Mouse (Mus musculus) limb, embryonic 13.5 days (tissue): ENCODE measurements around the gene 4932414N04Rik. TPM values are rescaled to one million over a fixed set of nuclear protein-coding genes. Genes with fewer than 3 reads are reported as not detected.

Experiments used
- ATAC-seq: fragments of 200-750 bp; cut with Nextera tagmentation; 2 replicates; pipeline ENCODE4 v1.8.0; 2017; ENCODE audit warnings: low read depth, moderate number of reproducible peaks, moderate TSS enrichment; ENCODE audit not compliant: low FRiP score
- H3K27ac ChIP-seq: fragments of 300-500 bp; sonication (generic); 2 replicates; pipeline ENCODE4 v1.5.1; 2015; ENCODE audit warnings: inconsistent platforms, mild to moderate bottlenecking, moderate library complexity
- H3K27me3 ChIP-seq: fragments of 300-500 bp; sonication (generic); 2 replicates; pipeline ENCODE4 v1.6.1; 2015; ENCODE audit warnings: mild to moderate bottlenecking, inconsistent platforms
- H3K36me3 ChIP-seq: fragments of 300-500 bp; sonication (generic); 2 replicates; pipeline ENCODE4 v1.6.1; 2015; ENCODE audit warnings: inconsistent platforms, mild to moderate bottlenecking, moderate library complexity
- H3K4me1 ChIP-seq: fragments of 300-500 bp; sonication (generic); 2 replicates; pipeline ENCODE4 v1.6.1; 2015; ENCODE audit warnings: inconsistent platforms
- H3K4me2 ChIP-seq: fragments of 300-500 bp; sonication (generic); replicated peaks from 2 replicates; pipeline ENCODE4 v1.6.1; 2015; ENCODE audit warnings: inconsistent platforms, mild to moderate bottlenecking, moderate library complexity
- H3K4me3 ChIP-seq: fragments of 300-500 bp; sonication (generic); 2 replicates; pipeline ENCODE4 v1.5.1; 2015; ENCODE audit warnings: moderate library complexity, mild to moderate bottlenecking, inconsistent platforms
- H3K9ac ChIP-seq: fragments of 300-500 bp; sonication (generic); 2 replicates; pipeline ENCODE4 v1.6.1; 2015; ENCODE audit warnings: mild to moderate bottlenecking, inconsistent platforms
- H3K9me3 ChIP-seq: fragments of 300-500 bp; sonication (generic); 2 replicates; pipeline ENCODE4 v1.6.1; 2016; ENCODE audit warnings: inconsistent platforms
- WGBS: fragments of 180-500 bp; shearing (Covaris S2); methylation state at CpG from one replicate; pipeline ENCODE4 v1.1.7; 2015; 5-methylcytosine and 5-hydroxymethylcytosine counted together
- polyA plus RNA-seq: library from polyadenylated mRNA; unstranded; fragments of >200 nt; fragmentation: Nextera tagmentation; extraction: Ambion mirVana; gene quantifications from 2 replicates; pipeline ENCODE4 v1.2.1, GENCODE M21; 2015

Gene 4932414N04Rik
- polyA plus RNA-seq, 1 experiment from 2014 or later: not detected

- ATAC-seq: no peak
- no peak overlapping the region for H3K4me3 ChIP-seq
- WGBS: 74% methylated on average over 3 of the region's 3 CpGs
- H3K27me3 ChIP-seq: no peaks in the 10 kb centered on the region
- H3K9ac ChIP-seq: no peak overlapping the region
- no peak overlapping the region for H3K4me2 ChIP-seq
- H3K36me3 ChIP-seq: no peaks in the 10 kb centered on the region
- no peaks in the 10 kb centered on the region for H3K9me3 ChIP-seq
- H3K27ac ChIP-seq: no peak overlapping the region
- H3K4me1 ChIP-seq: 0 out of 2 replicates have a peak, but pooled peaks cover 4% of the 10 kb centered on the region
Measured at GRCm38 (mm10) chr2:68787161-68787675, 130.9 kb downstream of the 4932414N04Rik start.

- WGBS: 87% methylated on average over 5 of the region's 5 CpGs
- no peak overlapping the region for H3K27ac ChIP-seq
- H3K36me3 ChIP-seq: no peaks in the 10 kb centered on the region
- H3K4me2 ChIP-seq: no peak overlapping the region
- H3K9ac ChIP-seq: no peak overlapping the region
- no peak for ATAC-seq
- H3K4me3 ChIP-seq: no peak overlapping the region
- peaks cover 6% of the 10 kb centered on the region; the same call in 1 of the 2 replicates for H3K4me1 ChIP-seq
- no peaks in the 10 kb centered on the region for H3K27me3 ChIP-seq
- no peaks in the 10 kb centered on the region for H3K9me3 ChIP-seq
Measured at GRCm38 (mm10) chr2:68792296-68792695, 136.0 kb downstream of the 4932414N04Rik start.

GRCm38 (mm10) chr2:68793472-68793871, 137.2 kb downstream of the 4932414N04Rik start:
- WGBS: 68% methylated on average over 1 of the region's 1 CpGs
- H3K36me3 ChIP-seq: no peaks in the 10 kb centered on the region
- no peak overlapping the region for H3K4me3 ChIP-seq
- H3K27ac ChIP-seq: no peak overlapping the region
- no peaks in the 10 kb centered on the region for H3K9me3 ChIP-seq
- no peaks in the 10 kb centered on the region for H3K27me3 ChIP-seq
- no peak overlapping the region for H3K9ac ChIP-seq
- ATAC-seq: no peak
- H3K4me2 ChIP-seq: no peak overlapping the region
- H3K4me1 ChIP-seq: peaks cover 6% of the 10 kb centered on the region; the same call in 1 of the 2 replicates

- Histone ChIP-seq H3K27ac (no peak overlapping the region), H3K9me3 (no peaks in the 10 kb centered on the region), H3K4me3 (no peak overlapping the region), H3K9ac (no peak overlapping the region), H3K4me1 (peaks cover 9% of the 10 kb centered on the region), H3K4me2 (no peak overlapping the region), H3K27me3 (no peaks in the 10 kb centered on the region), H3K36me3 (no peaks in the 10 kb centered on the region)
- ATAC-seq: no peak
- WGBS: 88% methylated on average over 5 of the region's 5 CpGs
Measured at GRCm38 (mm10) chr2:68794181-68794580, 137.9 kb downstream of the 4932414N04Rik start.

GRCm38 (mm10) chr2:68794616-68795015, 138.3 kb downstream of the 4932414N04Rik start:
- no peak overlapping the region for H3K27ac ChIP-seq

GRCm38 (mm10) chr2:68796011-68796775, 139.9 kb downstream of the 4932414N04Rik start:
- Histone ChIP-seq H3K36me3 (no peaks in the 10 kb centered on the region), H3K9me3 (no peaks in the 10 kb centered on the region), H3K9ac (no peak overlapping the region), H3K27me3 (no peaks in the 10 kb centered on the region), H3K27ac (no peak overlapping the region), H3K4me1 (peaks cover 19% of the 10 kb centered on the region), H3K4me2 (no peak overlapping the region), H3K4me3 (no peak overlapping the region)
- ATAC-seq: no peak
- 66% methylated on average over 10 of the region's 10 CpGs for WGBS

More at GRCm38 (mm10) chr2:68794616-68795015, 138.3 kb downstream of the 4932414N04Rik start:
- Histone ChIP-seq H3K9me3 (no peaks in the 10 kb centered on the region), H3K27me3 (no peaks in the 10 kb centered on the region), H3K4me3 (no peak overlapping the region), H3K4me1 (peaks cover 9% of the 10 kb centered on the region), H3K4me2 (no peak overlapping the region), H3K9ac (no peak overlapping the region), H3K36me3 (no peaks in the 10 kb centered on the region)
- no peak for ATAC-seq
- 33% methylated on average over 9 of the region's 9 CpGs for WGBS

GRCm38 (mm10) chr2:68797106-68797505, 140.8 kb downstream of the 4932414N04Rik start:
- no peaks in the 10 kb centered on the region for H3K9me3 ChIP-seq
- H3K36me3 ChIP-seq: no peaks in the 10 kb centered on the region
- H3K4me3 ChIP-seq: no peak overlapping the region
- H3K27ac ChIP-seq: no peak overlapping the region
- no peak for ATAC-seq
- WGBS: 87% methylated on average over 4 of the region's 4 CpGs
- H3K27me3 ChIP-seq: no peaks in the 10 kb centered on the region
- H3K4me1 ChIP-seq: peaks cover 19% of the 10 kb centered on the region
- no peak overlapping the region for H3K9ac ChIP-seq
- H3K4me2 ChIP-seq: no peak overlapping the region

Other genes with a start within 250 kb of the 4932414N04Rik start
- gene Stk39, start 184.2 kb upstream of the 4932414N04Rik start, polyA plus RNA-seq: 13.7 and 14.8 TPM in 2 replicates
- not detected in 2 replicates for gene 4933409G03Rik, start 74.1 kb upstream of the 4932414N04Rik start, polyA plus RNA-seq
- 26.1 and 28.3 TPM in 2 replicates for gene Cers6, start 205.0 kb downstream of the 4932414N04Rik start, polyA plus RNA-seq